Mouse (Mus musculus): Measurements from ENCODE around the gene Kcnj15. TPM values are rescaled to one million over a fixed set of nuclear protein-coding genes. Genes with fewer than 3 reads are reported as not detected.

Gene Kcnj15
- polyA plus RNA-seq, 1 experiment from 2014 or later, result 0.20 TPM

DNA sequence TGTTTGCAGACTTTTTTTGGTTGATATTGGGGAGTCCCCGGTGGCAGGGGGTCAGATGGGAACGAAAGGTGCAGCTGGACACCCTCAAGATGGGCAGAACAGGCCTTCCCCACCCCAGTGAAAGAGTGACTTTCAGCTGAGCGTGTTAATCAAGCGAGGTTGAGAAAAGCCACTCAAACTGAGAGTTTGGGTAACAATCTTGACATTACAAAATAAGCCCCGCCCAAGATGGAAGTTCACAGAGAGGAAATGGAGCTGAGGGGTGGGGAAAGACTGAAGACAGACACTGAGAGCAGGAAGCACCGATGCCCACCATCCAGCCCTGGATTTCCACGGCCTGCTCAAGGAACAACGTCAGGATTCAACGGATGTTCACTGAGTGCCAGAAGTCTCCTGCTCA lies 91.2 kb downstream of the Kcnj15 start:
- WGBS (ENCODE audit: insufficient replicate concordance), result 49% methylated on average over 9 of the region's 9 CpGs
- Histone ChIP-seq H3K9ac (no peak overlapping the region), H3K4me3 (replicated peaks) (no peak overlapping the region), H3K27me3 (no peaks in the 10 kb centered on the region), H3K27ac (replicated peaks) (no peak overlapping the region), H3K4me1 (replicated peaks) (no peaks in the 10 kb centered on the region), H3K9me3 (replicated peaks) (no peaks in the 10 kb centered on the region), H3K4me2 (no peak overlapping the region), H3K36me3 (replicated peaks) (no peaks in the 10 kb centered on the region)
- no peak for ATAC-seq (ENCODE audit: insufficient read depth)

DNA sequence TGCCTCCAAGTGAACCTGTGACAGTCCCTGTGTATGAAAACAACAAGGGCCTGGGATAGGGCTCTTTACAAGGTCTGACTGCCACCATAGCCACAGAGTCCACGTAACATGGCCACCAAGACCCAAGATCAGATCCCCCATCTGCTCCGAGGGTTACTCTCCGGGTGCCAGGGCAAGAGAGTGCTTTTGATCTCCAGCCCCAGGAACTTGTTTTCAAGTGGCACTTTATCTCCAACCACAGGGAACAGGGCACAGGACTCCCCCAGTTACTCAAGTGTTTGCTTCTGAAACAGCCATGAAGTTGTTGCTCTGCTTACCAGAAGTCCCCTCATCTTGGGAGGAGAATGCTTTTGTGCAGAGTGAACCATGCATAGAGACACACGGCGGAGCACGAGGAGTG lies 92.0 kb downstream of the Kcnj15 start:
- H3K4me3 ChIP-seq (replicated peaks), result no peak overlapping the region
- peak overlapping the region; percentile 10 for H3K27ac ChIP-seq (replicated peaks)
- 60% methylated on average over 6 of the region's 6 CpGs for WGBS (ENCODE audit: insufficient replicate concordance)
- ATAC-seq (ENCODE audit: insufficient read depth), result no peak
- no peaks in the 10 kb centered on the region for H3K9me3 ChIP-seq (replicated peaks)
- H3K36me3 ChIP-seq (replicated peaks), result no peaks in the 10 kb centered on the region
- no peak overlapping the region for H3K4me2 ChIP-seq
- H3K27me3 ChIP-seq, result no peaks in the 10 kb centered on the region
- H3K9ac ChIP-seq, result no peak overlapping the region
- no peaks in the 10 kb centered on the region for H3K4me1 ChIP-seq (replicated peaks)

DNA sequence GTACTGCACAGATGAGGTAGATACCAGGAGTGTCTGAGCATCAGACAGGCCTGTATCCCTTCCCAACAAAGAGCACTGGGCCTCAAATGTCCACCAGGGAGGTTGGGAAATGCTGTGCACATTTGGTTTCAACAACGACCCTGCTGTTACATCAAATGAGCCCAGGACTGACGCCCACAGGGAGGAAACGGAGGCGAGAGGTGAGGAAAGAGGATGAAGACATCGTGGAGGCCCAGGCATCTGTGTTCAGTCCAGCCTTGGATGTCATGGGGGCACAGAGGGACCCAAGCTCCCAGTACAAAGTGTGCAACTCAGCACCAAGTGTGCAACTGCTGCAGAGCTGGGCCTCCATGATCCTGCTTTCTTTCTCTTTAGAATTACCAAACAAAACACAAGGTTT lies 92.4 kb downstream of the Kcnj15 start:
- 0 out of 2 replicates have a peak, but pooled peaks have one; percentile 22 for ATAC-seq (ENCODE audit: insufficient read depth)
- no peaks in the 10 kb centered on the region for H3K9me3 ChIP-seq (replicated peaks)
- 56% methylated on average over 5 of the region's 5 CpGs for WGBS (ENCODE audit: insufficient replicate concordance)
- no peaks in the 10 kb centered on the region for H3K27me3 ChIP-seq
- no peak overlapping the region for H3K4me3 ChIP-seq (replicated peaks)
- H3K36me3 ChIP-seq (replicated peaks), result no peaks in the 10 kb centered on the region
- peak overlapping the region; percentile 10; the same call in 1 of the 2 replicates for H3K27ac ChIP-seq (replicated peaks)
- no peak overlapping the region for H3K4me2 ChIP-seq
- no peaks in the 10 kb centered on the region for H3K4me1 ChIP-seq (replicated peaks)
- H3K9ac ChIP-seq, result no peak overlapping the region

Data from liver, embryonic 15.5 days (tissue).